Mouse (Mus musculus) heart, adult 10 weeks (tissue): ENCODE results near the gene Cdr2. TPM values are rescaled to one million over a fixed set of nuclear protein-coding genes. Genes with fewer than 3 reads are reported as not detected.

Experiments used
- polyA plus RNA-seq: library from polyadenylated mRNA; stranded (reverse); fragments of 350-450 nt; fragmentation: Illumina TruSeq; extraction: RNeasy Lipid Tissue Mini Kit (QIAGEN cat#74804); gene quantifications from one replicate; pipeline ENCODE4 v1.2.3, GENCODE M21; 2014; ENCODE audit warnings: low read depth, low replicate concordance

Gene Cdr2
- 9.5 TPM for polyA plus RNA-seq

DNA sequence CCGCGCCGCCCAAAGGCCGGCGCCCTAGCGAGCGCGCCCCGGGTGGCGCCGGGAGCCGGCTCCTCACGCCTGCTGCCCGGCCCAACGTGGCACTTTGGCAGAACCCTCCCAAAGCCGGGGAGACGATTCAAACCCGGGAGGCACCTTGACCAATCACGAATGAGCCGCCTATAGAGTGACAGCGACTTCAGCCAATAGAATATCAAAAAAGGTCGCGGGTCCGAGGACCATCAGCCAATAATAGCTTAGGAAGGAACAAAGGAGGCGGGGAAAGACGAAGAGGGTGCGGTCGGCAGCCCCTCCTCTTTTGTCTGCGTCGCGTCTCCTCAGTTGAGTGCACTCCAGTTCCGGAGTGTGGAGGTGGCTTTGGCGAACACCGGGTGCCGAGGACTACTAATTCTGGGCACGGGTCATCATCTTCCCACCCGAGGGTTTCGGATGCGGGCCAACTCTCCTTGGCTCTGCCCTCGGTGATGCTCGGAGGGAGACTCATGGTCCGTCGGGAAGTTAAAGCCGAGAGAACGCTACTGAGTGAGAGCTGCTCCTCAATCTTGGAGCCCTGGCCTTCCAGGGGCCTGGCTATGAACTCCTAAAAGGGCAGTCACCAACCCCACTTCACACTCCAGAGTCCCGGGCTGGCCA, at the start of gene Cdr2, which contains the start of gene Mfsd13b:
Gene Cdr2 (minus strand): TSS at position 113 of the 642 bp plus-strand sequence.
Gene Mfsd13b (plus strand): TSS at position 310 of the 642 bp plus-strand sequence.

DNA sequence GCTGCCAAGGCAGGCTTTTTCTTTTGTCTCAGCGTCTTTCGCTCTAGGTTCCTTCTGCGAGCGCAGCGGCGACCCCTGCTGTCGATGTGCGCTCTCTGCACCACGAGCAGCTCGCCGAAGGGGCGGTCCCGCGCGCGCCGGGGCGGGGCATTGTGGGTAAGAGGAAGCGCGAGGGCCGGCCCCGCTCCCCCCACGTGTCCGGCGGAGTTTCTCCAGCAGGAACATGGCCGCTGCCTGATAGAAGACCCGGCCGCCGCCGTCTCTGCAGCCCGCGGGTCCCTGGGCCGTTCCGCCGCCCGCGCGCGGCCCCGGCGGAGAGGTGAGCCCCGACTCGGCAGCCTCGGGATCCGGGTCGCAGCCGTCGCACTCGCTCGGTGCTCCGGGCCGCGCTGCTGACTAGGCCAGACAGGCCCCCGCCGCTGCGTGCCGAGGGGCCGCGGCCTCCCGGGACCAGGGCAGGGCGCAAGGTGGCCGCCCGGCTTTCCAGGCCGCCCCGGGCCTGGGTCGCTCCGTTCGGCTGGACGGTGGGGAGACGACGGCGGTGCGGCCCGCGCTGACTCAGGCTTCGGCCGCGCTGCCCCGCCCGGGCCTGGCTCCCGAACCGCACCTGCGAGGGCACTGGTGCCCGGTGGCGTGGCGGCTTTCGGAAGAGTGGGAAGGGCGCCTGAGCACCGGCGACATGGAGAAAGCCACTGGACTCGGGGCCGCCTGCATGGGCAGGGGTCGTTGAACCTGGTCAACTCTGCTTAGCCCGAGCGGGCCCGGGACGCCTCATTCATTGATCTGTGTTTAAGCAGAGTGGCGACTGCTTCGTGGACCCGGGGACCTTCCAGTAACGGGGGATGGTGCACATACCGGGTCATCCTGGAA, 64.3 kb downstream of the Cdr2 start, which contains the start of gene Polr3e:
Gene Polr3e (plus strand): TSS at position 153 of the 870 bp plus-strand sequence.

Other genes with a start within 250 kb of the Cdr2 start
- 8.0 TPM for gene Vwa3a, start 243.0 kb downstream of the Cdr2 start, polyA plus RNA-seq
- gene Gm5737, start 169.9 kb downstream of the Cdr2 start, polyA plus RNA-seq = not detected
- gene Eef2k, start 139.5 kb downstream of the Cdr2 start, polyA plus RNA-seq = 28.5 TPM
- gene Polr3e, start 64.6 kb downstream of the Cdr2 start, polyA plus RNA-seq = 10.2 TPM
- 0.42 TPM for gene Mfsd13b, start 197 bp upstream of the Cdr2 start, polyA plus RNA-seq
- 77.1 TPM for gene Mettl9, start 52.1 kb upstream of the Cdr2 start, polyA plus RNA-seq
- 1.7 TPM for gene Igsf6, start 92.3 kb upstream of the Cdr2 start, polyA plus RNA-seq
- gene Otoa, start 99.3 kb upstream of the Cdr2 start, polyA plus RNA-seq = not detected